Mouse (Mus musculus) lung, postnatal 25 days (tissue): ENCODE results near the gene Bex6.
A peak's percentile ranks its signal among the peaks of the same experiment; 100 is the strongest.
"Not testable (repeated sequence)": the region's sequence is repeated elsewhere in the genome, so short reads cannot be mapped to it uniquely, and the experiment has no call there.

Source experiments
- DNase-seq: peaks from one replicate; pipeline ENCODE4 v3.0.0; 2022; ENCODE audit warnings: low spot score

Bex6 gene

GRCm38 (mm10) chr16:32174340-32175005 is 5.2 kb upstream of the Bex6 start:
- DNase-seq = no peak

GRCm38 (mm10) chr16:32175029-32175428 is 4.6 kb upstream of the Bex6 start:
- no peak for DNase-seq

DNA sequence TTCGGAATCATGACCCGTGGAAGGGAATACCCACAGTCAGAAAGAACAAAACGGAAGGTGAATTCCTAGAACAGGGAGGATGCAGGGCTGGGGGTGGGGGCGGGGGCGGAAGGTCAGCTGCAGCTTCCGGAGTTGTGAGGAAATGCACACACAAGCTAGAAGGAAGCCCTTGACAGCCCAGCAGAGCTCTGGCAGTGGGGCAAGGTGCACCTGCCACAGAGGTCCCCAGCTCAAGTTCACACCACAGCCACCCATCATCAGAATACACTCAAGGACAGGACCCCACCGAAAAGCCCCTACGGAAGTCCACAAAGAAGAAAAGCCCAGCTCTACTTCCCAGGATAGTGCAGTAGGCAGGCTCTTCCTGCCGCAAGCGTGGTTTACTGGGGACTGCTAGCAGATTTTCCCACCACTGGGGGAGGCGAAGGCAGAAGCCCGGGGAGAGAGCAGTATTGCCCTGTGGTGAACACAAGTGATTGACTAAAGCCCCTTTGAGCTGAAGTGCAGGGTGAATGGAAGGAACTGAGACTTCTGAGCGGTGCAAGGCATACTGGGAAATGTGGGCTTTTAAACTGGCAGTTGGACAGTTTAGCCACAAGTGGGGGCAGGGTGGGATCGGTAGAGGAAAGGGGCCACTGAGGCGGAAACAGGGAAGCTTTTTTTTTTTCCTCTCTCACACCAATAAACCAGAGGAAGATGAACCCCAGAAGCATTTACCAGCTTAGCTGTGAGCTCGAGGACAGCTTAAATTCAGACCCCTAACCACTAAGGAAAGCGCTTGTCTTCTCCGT is 2.5 kb upstream of the Bex6 start:
- DNase-seq = peak; percentile 48

GRCm38 (mm10) chr16:32186056-32186455 is 6.4 kb downstream of the Bex6 start:
- no peak for DNase-seq

DNA sequence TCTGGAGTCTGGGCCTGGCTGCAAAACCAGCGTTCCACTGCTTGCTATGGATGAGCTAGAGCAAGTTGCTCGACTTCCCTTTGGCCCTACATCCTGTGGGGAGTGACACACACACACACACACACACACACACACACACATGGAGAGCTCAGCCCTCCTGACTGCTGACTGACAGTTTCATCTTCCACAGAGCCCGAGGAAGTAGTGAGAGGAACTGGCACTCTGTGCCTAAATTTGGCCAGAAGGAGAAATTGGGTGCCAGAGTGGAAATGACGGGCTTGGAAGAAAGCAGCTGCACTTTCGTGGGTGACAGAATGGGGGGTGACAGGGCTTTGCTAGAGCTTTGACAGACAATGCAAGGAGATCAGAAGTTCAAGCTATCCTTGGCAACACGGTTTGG is 9.5 kb downstream of the Bex6 start:
- peak; percentile 64 for DNase-seq

DNA sequence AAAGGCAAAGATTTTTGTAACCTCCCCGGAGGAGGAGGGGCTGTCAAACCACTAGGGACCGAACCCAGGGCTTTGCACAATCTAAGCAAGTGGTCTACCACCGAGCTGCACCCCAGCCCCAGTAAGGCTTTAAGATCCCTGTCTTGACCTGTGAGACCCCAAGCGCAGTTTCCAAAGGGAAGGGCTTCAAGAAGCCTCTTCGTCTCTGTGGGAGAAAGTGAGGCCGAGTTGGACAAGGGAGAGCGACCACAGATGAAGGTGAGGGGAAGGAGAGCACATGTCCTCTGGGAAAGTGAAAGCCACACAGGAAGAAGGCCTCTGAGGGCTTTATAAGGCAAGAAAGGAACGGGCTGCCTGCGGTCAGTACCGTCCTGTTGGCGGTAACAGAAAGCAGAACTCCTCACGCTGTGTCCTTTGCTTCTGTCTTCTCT is 10.4 kb downstream of the Bex6 start:
- peak; percentile 72 for DNase-seq

DNA sequence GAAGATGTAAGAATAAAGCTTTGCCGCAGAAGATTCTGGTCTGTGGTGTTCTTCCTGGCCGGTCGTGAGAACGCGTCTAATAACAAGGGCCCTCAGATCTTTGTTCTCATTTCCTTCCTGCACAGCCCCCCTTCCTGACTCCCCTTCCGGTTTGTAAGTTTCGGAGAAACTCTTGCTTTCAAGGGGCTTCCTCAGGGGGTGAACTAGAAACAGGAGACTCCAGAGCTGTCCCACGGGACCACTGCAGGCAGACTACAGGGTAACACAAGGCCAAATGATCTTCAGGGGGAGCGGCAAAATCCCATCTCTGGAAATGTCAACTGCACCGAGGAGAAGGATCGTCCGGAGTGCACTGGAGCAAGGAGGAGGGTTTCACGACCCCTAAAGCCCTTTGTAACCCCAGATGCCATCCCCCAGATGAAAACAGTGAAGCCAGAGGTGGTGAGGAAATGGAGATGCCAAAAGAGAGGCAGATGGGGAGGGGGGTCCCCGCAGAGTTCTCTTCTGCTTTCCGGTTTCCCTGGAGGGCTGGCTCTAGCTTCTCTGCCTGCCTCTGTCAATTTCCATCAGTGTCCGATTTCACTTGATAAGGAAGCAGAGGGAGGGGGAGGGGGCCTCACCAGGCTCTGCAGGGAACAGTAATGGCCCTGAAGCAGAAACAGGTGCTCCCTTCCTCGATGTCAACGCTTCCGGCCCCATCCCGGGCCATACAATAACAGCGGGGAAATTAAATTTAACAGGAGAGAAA is 20.8 kb downstream of the Bex6 start:
- DNase-seq = peak; percentile 61

GRCm38 (mm10) chr16:32201004-32201325 is 21.3 kb downstream of the Bex6 start:
- DNase-seq = peak; percentile 24

GRCm38 (mm10) chr16:32202681-32203080 is 23.1 kb downstream of the Bex6 start:
- DNase-seq = peak; percentile 79

DNA sequence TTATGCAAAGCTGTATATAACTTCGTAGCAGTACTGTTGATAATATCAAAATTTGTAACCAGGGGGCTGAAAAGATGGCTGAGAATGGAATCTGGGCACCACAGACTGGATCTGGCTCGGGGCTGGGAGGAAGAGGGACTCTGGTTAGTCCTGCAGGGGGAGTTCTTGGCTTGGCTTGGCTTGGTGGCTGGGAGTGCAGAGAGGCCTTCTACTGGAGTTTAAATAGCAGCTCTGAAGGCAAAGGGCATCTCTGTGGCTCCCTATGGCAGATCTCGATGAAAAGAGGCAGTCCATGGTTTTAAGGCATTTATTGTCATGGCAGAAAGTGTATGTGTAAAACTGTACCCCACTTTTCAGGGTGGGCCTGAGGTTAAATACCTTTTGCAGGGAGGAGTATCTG is 25.3 kb downstream of the Bex6 start:
- DNase-seq = no peak

- DNase-seq = no peak
These were observed 34.5 kb downstream of the Bex6 start for GRCm38 (mm10) chr16:32214156-32214555.

DNA sequence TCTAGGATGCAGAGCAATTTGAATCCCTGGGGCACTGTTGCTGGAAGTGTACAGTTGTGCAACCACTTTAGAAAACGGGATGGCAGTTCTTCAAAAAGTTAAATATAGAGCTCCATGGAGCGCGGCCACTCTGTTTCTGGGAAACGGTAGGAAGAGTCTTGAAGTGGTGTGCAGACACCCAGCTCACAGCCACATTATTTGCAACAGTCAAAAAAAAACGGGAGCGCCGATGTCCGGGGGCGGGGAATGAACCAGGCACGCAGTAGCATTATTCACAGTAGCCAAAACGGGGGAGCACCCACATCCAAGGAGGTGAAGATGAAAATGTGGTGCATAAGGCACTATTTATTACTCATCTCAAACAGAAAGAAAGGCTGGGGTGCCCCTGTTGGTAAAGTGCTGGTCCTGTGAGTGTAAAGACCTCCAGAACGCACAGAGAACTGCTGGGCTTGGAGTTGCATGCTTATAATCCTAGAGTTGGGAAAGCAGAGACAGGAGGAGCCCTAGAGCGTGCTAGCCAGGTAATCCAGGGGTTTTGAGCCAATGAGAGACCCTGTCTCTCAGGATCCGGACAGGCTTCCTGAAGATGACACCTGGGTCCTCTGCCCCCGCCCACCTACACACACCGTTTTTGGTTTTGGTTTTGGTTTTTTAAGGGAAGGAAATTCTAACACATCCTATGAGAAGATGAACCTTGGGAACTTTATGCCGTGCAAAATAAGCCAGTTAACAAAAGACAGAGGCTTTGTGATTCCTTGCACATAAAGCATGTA is 35.4 kb downstream of the Bex6 start:
- DNase-seq = no peak

- no peak for DNase-seq
These were observed 42.2 kb downstream of the Bex6 start for GRCm38 (mm10) chr16:32221803-32222202.

DNA sequence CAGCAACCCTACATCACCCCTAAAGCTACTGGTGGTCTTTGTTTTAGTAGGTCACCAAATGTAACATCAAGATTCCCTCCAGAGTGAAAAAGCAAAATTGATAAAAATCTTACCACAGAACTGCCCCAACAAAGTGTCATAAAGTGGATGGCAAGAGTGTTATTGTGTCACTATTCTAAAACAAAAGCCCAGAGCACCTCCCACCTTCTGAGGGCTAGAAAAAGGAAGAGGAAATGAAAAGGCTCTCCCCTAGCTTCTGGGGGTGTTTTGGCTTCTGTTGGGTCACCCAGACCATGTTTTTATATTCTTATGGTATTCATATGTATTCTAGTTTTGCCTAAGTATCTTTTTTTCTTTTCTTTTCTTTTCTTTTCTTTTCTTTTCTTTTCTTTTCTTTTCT is 42.8 kb downstream of the Bex6 start:
- no peak for DNase-seq

GRCm38 (mm10) chr16:32232050-32232449 is 52.4 kb downstream of the Bex6 start:
- DNase-seq = not testable (repeated sequence)
